Mouse (Mus musculus) testis, adult 2 months (tissue): Measurements from ENCODE around the gene Nms.

ENCODE experiments used
- CTCF ChIP-seq: fragments of 200-500 bp; IDR thresholded peaks from 2 replicates; pipeline ENCODE4 v1.5.1; 2012; ENCODE audit warnings: low read depth, mild to moderate bottlenecking, inconsistent platforms, low read length, moderate library complexity; ENCODE audit not compliant: control insufficient read depth, insufficient read depth, insufficient replicate concordance
- POLR2A ChIP-seq: fragments of 200-500 bp; IDR thresholded peaks from 2 replicates; pipeline ENCODE4 v1.6.1; 2012; ENCODE audit warnings: low read depth, mild to moderate bottlenecking, inconsistent platforms, low read length, moderate library complexity; ENCODE audit not compliant: control insufficient read depth

DNA sequence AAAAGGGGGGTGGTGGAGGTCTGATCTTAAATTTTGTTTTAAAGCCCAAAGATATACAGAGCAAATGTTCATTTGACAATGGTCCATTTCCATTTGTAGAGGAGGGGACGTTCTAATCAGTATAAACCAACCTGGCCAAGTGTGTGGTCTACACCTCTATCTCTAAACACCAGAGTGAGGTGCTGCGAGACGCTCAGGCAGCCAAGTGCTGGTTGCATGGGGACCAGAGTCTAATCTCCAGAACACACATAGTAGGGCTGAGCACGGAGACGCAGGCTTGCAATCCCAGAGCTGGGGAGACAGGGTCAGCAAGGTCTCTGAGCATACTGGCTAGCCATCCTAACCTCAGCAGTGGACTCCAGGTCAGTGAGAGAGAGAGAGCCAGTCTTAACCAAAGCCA lies 47.5 kb upstream of the Nms start:
- TF ChIP-seq CTCF (no peak), POLR2A (no peak)
